Comparison of ENCODE assay signal across 10 mouse cellular contexts in genomic region chr2:147803102-147803501, GRCm38 (mm10).
DNase-seq lines count a peak whose midpoint lies in the region; ATAC-seq and TF ChIP-seq lines count a peak whose summit lies in the region.
"Had no signal": no experiment of that assay in that cellular context is flagged by ENCODE, and none has a peak within 500 bp of the region (broad histone marks: within the 10 kb centered on the region; RNA-seq: fewer than 3 reads in every experiment).

No protein-coding gene starts in this region.

- TF ChIP-seq CTCF in forebrain, postnatal 0 days (IDR thresholded peaks at IDR 0.05; ENCODE audit: low read depth): peak; percentile 57
- TF ChIP-seq CTCF in cerebellum, adult 2 months (IDR thresholded peaks at IDR 0.05; ENCODE audit: borderline replicate concordance, insufficient read depth, low read depth, low read length): no peak; the same call in 1 of the 2 replicates

- WGBS in forebrain, postnatal 0 days: 26% methylated on average over 4 of the region's 4 CpGs
- WGBS in forebrain, embryonic 15.5 days: 33% methylated on average over 4 of the region's 4 CpGs
- WGBS in midbrain, embryonic 11.5 days: 23% methylated on average over 4 of the region's 4 CpGs
- 28% methylated on average over 4 of the region's 4 CpGs for WGBS in midbrain, embryonic 15.5 days
- 32% methylated on average over 4 of the region's 4 CpGs for WGBS in cerebellum, adult 2 months

- ATAC-seq in forebrain, postnatal 0 days: no peak
- ATAC-seq in forebrain, embryonic 15.5 days (replicated peaks): no peak
- ATAC-seq in midbrain, embryonic 11.5 days (ENCODE audit: low FRiP score): 0 out of 2 replicates have a peak, but pooled peaks have one; percentile 46
- ATAC-seq in midbrain, embryonic 15.5 days (replicated peaks): no peak
- ATAC-seq: Patski had no signal

- no peak overlapping the region for H3K9ac ChIP-seq in forebrain, postnatal 0 days
- no peak overlapping the region for H3K9ac ChIP-seq in forebrain, embryonic 15.5 days (replicated peaks)
- no peak overlapping the region for H3K9ac ChIP-seq in midbrain, embryonic 11.5 days (ENCODE audit: low read length)
- H3K9ac ChIP-seq in midbrain, embryonic 15.5 days: no peak overlapping the region
- H3K9ac ChIP-seq: liver, embryonic 13.5 days had no signal

- H3K27me3 ChIP-seq in forebrain, postnatal 0 days (ENCODE audit: insufficient read depth, low read length): no peaks in the 10 kb centered on the region; the same call in 1 of the 2 replicates
- H3K27me3 ChIP-seq in forebrain, embryonic 15.5 days: no peaks in the 10 kb centered on the region
- H3K27me3 ChIP-seq in midbrain, embryonic 11.5 days (ENCODE audit: control insufficient read depth, insufficient read depth, low read length): no peaks in the 10 kb centered on the region
- H3K27me3 ChIP-seq in midbrain, embryonic 15.5 days (replicated peaks): peaks cover 4% of the 10 kb centered on the region; the same call in 1 of the 2 replicates
- no peaks in the 10 kb centered on the region for H3K27me3 ChIP-seq in cerebellum, adult 2 months (ENCODE audit: control insufficient read depth, insufficient read depth, low read length)
- H3K27me3 ChIP-seq: liver, embryonic 13.5 days had no signal

- intact Hi-C loops in left cerebral cortex, postnatal 10 days (cut with DNase I): loop anchor here (10.0 kb wide), 1 partner anchor 242 kb away; the partner anchor contains the start of gene Foxa2

- TF ChIP-seq POLR2A in cerebellum, adult 2 months (IDR thresholded peaks at IDR 0.05; ENCODE audit: borderline replicate concordance, insufficient read depth, low read length): no peak

- H3K27ac ChIP-seq in forebrain, postnatal 0 days (ENCODE audit: low read depth, low read length): no peak overlapping the region
- no peak overlapping the region for H3K27ac ChIP-seq in forebrain, embryonic 15.5 days (replicated peaks)
- H3K27ac ChIP-seq in midbrain, embryonic 11.5 days (ENCODE audit: low read depth, low read length): no peak overlapping the region
- H3K27ac ChIP-seq in midbrain, embryonic 15.5 days: no peak overlapping the region
- H3K27ac ChIP-seq in cerebellum, adult 2 months (ENCODE audit: insufficient read depth, low read length): no peak overlapping the region
- H3K27ac ChIP-seq: liver, embryonic 13.5 days had no signal

- H3K4me3 ChIP-seq in forebrain, postnatal 0 days (ENCODE audit: low read depth, low read length): no peak overlapping the region
- no peak overlapping the region for H3K4me3 ChIP-seq in forebrain, embryonic 15.5 days
- H3K4me3 ChIP-seq in midbrain, embryonic 11.5 days (ENCODE audit: low read depth, low read length): no peak overlapping the region
- no peak overlapping the region for H3K4me3 ChIP-seq in midbrain, embryonic 15.5 days
- no peak overlapping the region for H3K4me3 ChIP-seq in cerebellum, adult 2 months (replicated peaks; ENCODE audit: insufficient read depth, low read depth, low read length)
- H3K4me3 ChIP-seq: liver, embryonic 13.5 days had no signal

- H3K4me1 ChIP-seq in forebrain, postnatal 0 days (ENCODE audit: insufficient read depth): no peaks in the 10 kb centered on the region
- no peaks in the 10 kb centered on the region for H3K4me1 ChIP-seq in forebrain, embryonic 15.5 days
- H3K4me1 ChIP-seq in midbrain, embryonic 11.5 days (ENCODE audit: control insufficient read depth, insufficient read depth, low read length): no peaks in the 10 kb centered on the region
- H3K4me1 ChIP-seq in midbrain, embryonic 15.5 days: no peaks in the 10 kb centered on the region
- H3K4me1 ChIP-seq in cerebellum, adult 2 months (ENCODE audit: control insufficient read depth, insufficient read depth, low read length): no peaks in the 10 kb centered on the region
- H3K4me1 ChIP-seq: liver, embryonic 13.5 days had no signal

- DNase-seq in forebrain, postnatal 0 days: peak; percentile 11
- DNase-seq in midbrain, embryonic 11.5 days (ENCODE audit: low spot score, missing footprints): peak; percentile 87
- DNase-seq in adrenal gland, postnatal 25 days: peak; percentile 30
- DNase-seq in left cerebral cortex, postnatal 10 days (ENCODE audit: extremely low spot score in 1 of 2, low spot score in 2 of 2): peak; percentile 20 to 49
- DNase-seq in retina, postnatal 7 days (ENCODE audit: low read depth, low spot score): peak; percentile 5
- DNase-seq in cerebellum, adult 2 months: no peak
- DNase-seq: liver, embryonic 13.5 days had no signal

- H3K9me3 ChIP-seq in forebrain, postnatal 0 days (ENCODE audit: low read length): no peaks in the 10 kb centered on the region
- no peaks in the 10 kb centered on the region for H3K9me3 ChIP-seq in forebrain, embryonic 15.5 days
- H3K9me3 ChIP-seq in midbrain, embryonic 11.5 days (ENCODE audit: control insufficient read depth, low read length): no peaks in the 10 kb centered on the region
- H3K9me3 ChIP-seq in midbrain, embryonic 15.5 days: no peaks in the 10 kb centered on the region
- H3K9me3 ChIP-seq: liver, embryonic 13.5 days had no signal

- no peak overlapping the region for H3K4me2 ChIP-seq in forebrain, postnatal 0 days (ENCODE audit: low read depth)
- H3K4me2 ChIP-seq in forebrain, embryonic 15.5 days (replicated peaks): no peak overlapping the region
- no peak overlapping the region for H3K4me2 ChIP-seq in midbrain, embryonic 11.5 days
- no peak overlapping the region for H3K4me2 ChIP-seq in midbrain, embryonic 15.5 days
- H3K4me2 ChIP-seq: liver, embryonic 13.5 days had no signal

- H3K36me3 ChIP-seq in forebrain, postnatal 0 days (ENCODE audit: insufficient read depth): no peaks in the 10 kb centered on the region
- H3K36me3 ChIP-seq in forebrain, embryonic 15.5 days: no peaks in the 10 kb centered on the region
- H3K36me3 ChIP-seq in midbrain, embryonic 11.5 days (ENCODE audit: control insufficient read depth, insufficient read depth, low read length): no peaks in the 10 kb centered on the region
- H3K36me3 ChIP-seq in midbrain, embryonic 15.5 days (replicated peaks): no peaks in the 10 kb centered on the region
- H3K36me3 ChIP-seq: liver, embryonic 13.5 days had no signal

Comparison
In these comparisons a context has a peak if more than half of its experiments do, and no peak if none do; other contexts are left out.
1. DNase-seq: peak in forebrain, postnatal 0 days (single experiment), midbrain, embryonic 11.5 days (single experiment), adrenal gland, postnatal 25 days (single experiment), left cerebral cortex, postnatal 10 days (2 of 2) and retina, postnatal 7 days (single experiment); none in cerebellum, adult 2 months (0 of 2).